Mouse (Mus musculus) gastrocnemius, adult 8-10 months (tissue): ENCODE results near the gene Gm13103. TPM values are rescaled to one million over a fixed set of nuclear protein-coding genes. Genes with fewer than 3 reads are reported as not detected.
"Not testable (repeated sequence)": the region's sequence is repeated elsewhere in the genome, so short reads cannot be mapped to it uniquely, and the experiment has no call there.

Experiments
- DNase-seq, 2 experiments: peaks; one replicate each; pipeline ENCODE4 v3.0.0; 2022; ENCODE audit warnings: low spot score in 2 of 2
- total RNA-seq, 4 experiments: library from RNA; stranded (reverse); gene quantifications; 2 replicates each; pipeline ENCODE4 v1.2.4; 2022

The Gm13103 gene
- not detected for total RNA-seq

- DNase-seq, result not testable (repeated sequence)
Observed at GRCm38 (mm10) chr4:143846197-143846596, at the start of gene Gm13103. Gene Gm13103 (plus strand): TSS chr4:143846497.

GRCm38 (mm10) chr4:143815993-143816392 lies 30.3 kb upstream of the Gm13103 start, which contains the start of gene Gm13084:
Gene Gm13084 (minus strand): TSS chr4:143816093.
- DNase-seq, result no peak

GRCm38 (mm10) chr4:143882371-143882770 lies 36.1 kb downstream of the Gm13103 start:
- not testable (repeated sequence) for DNase-seq

- DNase-seq, result not testable (repeated sequence)
Observed at GRCm38 (mm10) chr4:143894406-143894805, 48.1 kb downstream of the Gm13103 start.

- DNase-seq, result not testable (repeated sequence)
Observed at GRCm38 (mm10) chr4:143900280-143900679, 54.0 kb downstream of the Gm13103 start, which contains the start of gene Pramef6. Gene Pramef6 (minus strand): TSS chr4:143900380.

Other genes starting within 250 kb of the Gm13103 start
- not detected for gene Gm13083, start 231.5 kb upstream of the Gm13103 start, total RNA-seq
- not detected for gene Gm13088, start 189.3 kb upstream of the Gm13103 start, total RNA-seq
- gene Gm13089, start 143.8 kb upstream of the Gm13103 start, total RNA-seq, result not detected
- gene Gm13078, start 127.0 kb upstream of the Gm13103 start, total RNA-seq, result not detected
- gene Gm13023, start 57.1 kb upstream of the Gm13103 start, total RNA-seq, result not detected
- gene Gm13084, start 30.4 kb upstream of the Gm13103 start, total RNA-seq, result not detected
- not detected for gene Pramef6, start 53.9 kb downstream of the Gm13103 start, total RNA-seq
- not detected for gene Pramef25, start 104.5 kb downstream of the Gm13103 start, total RNA-seq
- gene Gm13101, start 120.5 kb downstream of the Gm13103 start, total RNA-seq, result not detected
- not detected for gene Pramef17, start 147.9 kb downstream of the Gm13103 start, total RNA-seq
- gene Pramel4, start 212.6 kb downstream of the Gm13103 start, total RNA-seq, result not detected